Mouse (Mus musculus): ENCODE measurements around the gene Gm20765. TPM values are rescaled to one million over a fixed set of nuclear protein-coding genes. Genes with fewer than 3 reads are reported as not detected.

Gene Gm20765
- polyA plus RNA-seq, 1 experiment from 2014 or later, result not detected

Other genes with a start within 250 kb of the Gm20765 start
- not detected in 2 replicates for gene Gm21293, start 42.5 kb upstream of the Gm20765 start, polyA plus RNA-seq (2016; fragmentation: Nextera tagmentation; extraction: Ambion mirVana)
- not detected in 2 replicates for gene Gm6763, start 34.0 kb upstream of the Gm20765 start, polyA plus RNA-seq (2016; fragmentation: Nextera tagmentation; extraction: Ambion mirVana)
- not detected in 2 replicates for gene Gm8764, start 25.5 kb upstream of the Gm20765 start, polyA plus RNA-seq (2016; fragmentation: Nextera tagmentation; extraction: Ambion mirVana)
- not detected in 2 replicates for gene Gm21304, start 17.0 kb upstream of the Gm20765 start, polyA plus RNA-seq (2016; fragmentation: Nextera tagmentation; extraction: Ambion mirVana)
- gene Gm21312, start 8.5 kb upstream of the Gm20765 start, polyA plus RNA-seq (2016; fragmentation: Nextera tagmentation; extraction: Ambion mirVana), result not detected in 2 replicates
- gene Gm4340, start 8.5 kb downstream of the Gm20765 start, polyA plus RNA-seq (2016; fragmentation: Nextera tagmentation; extraction: Ambion mirVana), result not detected in 2 replicates